Mouse (Mus musculus) gastrocnemius, postnatal 36 days (tissue): ENCODE data around the gene Rexo1. TPM values are rescaled to one million over a fixed set of nuclear protein-coding genes. Genes with fewer than 3 reads are reported as not detected.
A peak's percentile ranks its signal among the peaks of the same experiment; 100 is the strongest.

Experiments used
- DNase-seq, 2 experiments: peaks; one replicate each; pipeline ENCODE4 v3.0.0; 2022
- intact Hi-C: fragments of 180-260 bp; cut with DNase I; formaldehyde crosslinking; loops from one replicate; pipeline ENCODE4 v1.15.1; 2025
- microRNA-seq, 2 experiments: library from miRNA; unstranded; fragments of <30 nt; microRNA quantifications; one replicate each; pipeline ENCODE4 v1.2.0; 2021
- total RNA-seq, 2 experiments: library from RNA; stranded (reverse); gene quantifications; 2 replicates each; pipeline ENCODE4 v1.2.3; 2021

The Rexo1 gene
- total RNA-seq, 2 experiments from 2014 or later = 8.8 to 9.7 TPM

GRCm38 (mm10) chr10:80523299-80523698 lies 38.1 kb downstream of the Rexo1 start:
- intact Hi-C loops = no loop called here

GRCm38 (mm10) chr10:80519287-80519686 lies 42.1 kb downstream of the Rexo1 start:
- intact Hi-C loops = no loop called here
- DNase-seq = no peak

More at GRCm38 (mm10) chr10:80523299-80523698, 38.1 kb downstream of the Rexo1 start:
- no peak for DNase-seq

DNA sequence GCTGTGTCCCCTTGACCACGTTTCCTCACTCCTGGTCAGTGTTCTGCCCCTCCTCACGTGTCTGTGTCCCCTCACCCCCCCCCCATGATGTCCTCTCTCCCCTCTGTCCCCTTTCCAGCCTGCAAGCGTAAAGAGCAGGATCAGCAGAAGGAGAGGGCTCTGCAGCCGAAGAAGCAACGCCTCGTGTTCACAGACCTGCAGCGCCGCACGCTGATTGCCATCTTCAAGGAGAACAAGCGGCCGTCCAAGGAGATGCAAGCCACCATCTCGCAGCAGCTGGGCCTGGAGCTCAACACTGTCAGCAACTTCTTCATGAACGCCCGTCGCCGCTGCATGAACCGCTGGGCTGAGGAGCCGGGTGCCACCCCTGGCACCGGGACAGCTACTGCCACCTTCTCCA lies 47.6 kb downstream of the Rexo1 start:
- intact Hi-C loops = no loop called here
- DNase-seq = no peak

GRCm38 (mm10) chr10:80510273-80510660 lies 51.1 kb downstream of the Rexo1 start:
- intact Hi-C loops = no loop called here
- DNase-seq = no peak

DNA sequence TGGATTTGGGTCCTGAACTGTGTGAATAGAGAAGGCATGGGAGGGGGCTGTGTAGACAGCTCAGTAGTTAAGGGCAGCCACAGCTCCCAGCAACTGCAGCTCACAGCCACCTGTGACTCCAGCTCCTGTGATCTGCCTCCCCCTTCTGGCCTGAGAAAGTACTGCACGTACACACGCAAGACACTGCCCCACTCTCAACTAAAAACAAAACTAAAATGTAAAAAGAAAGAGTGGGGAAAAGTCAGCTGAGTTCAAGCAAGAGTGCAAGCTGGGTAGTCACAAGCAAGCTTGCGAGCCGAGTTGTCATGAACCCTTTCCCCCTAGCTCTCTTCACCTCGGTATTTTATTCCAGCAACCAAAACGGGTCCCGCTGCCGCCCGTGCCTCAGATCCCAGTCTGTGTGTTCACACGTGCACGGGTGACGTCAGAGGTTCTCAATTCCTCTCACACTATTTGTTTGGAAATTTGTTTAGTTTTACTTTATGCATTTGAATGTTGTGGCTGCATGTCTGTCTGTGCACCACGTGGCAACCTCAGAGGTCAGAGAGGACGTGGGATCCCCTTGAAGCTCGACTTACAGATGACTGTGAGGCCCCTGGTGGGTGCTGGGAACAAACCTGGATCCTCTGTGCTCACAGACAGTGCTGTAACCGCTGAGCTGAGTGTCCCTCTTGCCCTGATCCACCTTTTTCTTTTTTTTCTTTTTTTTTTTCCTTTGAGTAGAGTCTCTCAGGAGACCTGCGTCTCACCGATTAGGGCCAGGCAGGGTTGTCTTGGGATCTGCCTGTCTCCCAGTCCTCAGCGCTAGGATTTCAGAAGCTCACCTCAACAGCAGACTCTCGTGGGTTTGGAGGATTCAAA lies 51.7 kb downstream of the Rexo1 start:
- intact Hi-C loops = no loop called here
- DNase-seq = peak; percentile 69 to 71

DNA sequence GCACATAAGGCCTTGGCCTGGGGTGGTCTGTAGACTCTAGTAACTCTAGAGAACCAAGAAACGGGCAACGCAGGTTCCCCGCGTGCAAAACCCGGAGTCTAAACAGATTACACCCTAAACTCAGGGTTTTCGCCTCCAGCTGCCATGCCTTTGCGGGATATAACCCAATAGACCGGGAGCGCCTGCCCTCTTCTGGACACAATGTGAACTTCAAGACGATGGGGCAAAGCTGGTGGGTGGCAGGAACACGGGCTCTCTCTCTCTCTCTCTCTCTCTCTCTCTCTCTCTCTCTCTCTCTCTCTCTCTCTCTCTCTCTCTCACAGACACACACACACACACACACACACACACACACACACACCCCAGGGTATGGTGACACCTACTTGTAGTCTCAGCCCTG lies 55.1 kb downstream of the Rexo1 start:
- DNase-seq = peak; percentile 55 to 57
- intact Hi-C loops = no loop called here

DNA sequence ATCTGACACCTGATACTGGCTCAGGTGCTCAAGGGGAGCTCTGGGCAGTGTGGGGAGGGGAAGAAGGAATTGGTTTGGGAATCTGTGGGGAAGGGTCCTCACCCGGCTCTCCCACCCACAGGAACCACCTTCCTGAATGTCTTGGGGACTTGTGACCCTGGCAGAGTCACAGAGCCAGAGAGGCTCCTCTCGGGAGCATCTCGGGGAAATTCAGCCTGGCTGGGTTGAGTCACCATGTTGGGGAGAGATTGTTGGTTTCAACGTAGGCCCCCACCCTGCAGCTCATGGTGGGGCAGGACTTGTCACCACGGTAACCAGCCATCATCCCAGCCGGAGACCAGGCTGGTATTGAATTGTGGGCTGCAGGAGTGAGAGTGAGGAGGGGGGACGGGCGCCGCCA lies 56.6 kb downstream of the Rexo1 start:
- intact Hi-C loops = no loop called here
- no peak for DNase-seq

DNA sequence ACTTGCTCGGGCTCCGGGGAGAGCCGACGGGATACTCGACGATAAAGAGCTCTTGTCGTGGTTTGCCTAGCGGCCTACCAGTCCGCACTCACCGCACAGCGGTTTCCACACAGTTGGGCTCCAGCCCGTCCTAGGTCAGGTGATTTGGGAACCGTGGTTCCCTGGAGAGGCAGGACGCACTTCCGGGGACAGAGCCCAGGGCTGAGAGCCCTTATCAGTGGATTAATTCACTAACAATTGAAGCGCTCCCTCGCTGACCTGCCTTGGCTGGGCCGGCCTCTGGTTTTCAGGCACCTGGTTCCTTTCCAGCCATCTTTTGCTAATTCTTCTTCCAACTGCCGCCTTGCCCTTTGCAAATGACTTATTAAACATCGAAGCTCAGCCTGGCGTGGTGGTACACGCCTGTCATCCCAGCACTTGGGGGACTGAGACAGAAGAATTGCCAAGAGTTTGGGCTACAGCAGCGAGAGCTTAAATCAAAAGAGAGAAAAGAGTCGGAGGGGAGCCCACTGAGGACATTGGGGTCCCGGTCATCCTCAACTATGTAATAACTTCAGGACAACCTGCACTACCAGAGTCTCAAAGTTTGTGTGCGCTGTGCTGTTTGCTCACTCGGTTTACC lies 57.6 kb downstream of the Rexo1 start:
- DNase-seq = no peak
- intact Hi-C loops = no loop called here

DNA sequence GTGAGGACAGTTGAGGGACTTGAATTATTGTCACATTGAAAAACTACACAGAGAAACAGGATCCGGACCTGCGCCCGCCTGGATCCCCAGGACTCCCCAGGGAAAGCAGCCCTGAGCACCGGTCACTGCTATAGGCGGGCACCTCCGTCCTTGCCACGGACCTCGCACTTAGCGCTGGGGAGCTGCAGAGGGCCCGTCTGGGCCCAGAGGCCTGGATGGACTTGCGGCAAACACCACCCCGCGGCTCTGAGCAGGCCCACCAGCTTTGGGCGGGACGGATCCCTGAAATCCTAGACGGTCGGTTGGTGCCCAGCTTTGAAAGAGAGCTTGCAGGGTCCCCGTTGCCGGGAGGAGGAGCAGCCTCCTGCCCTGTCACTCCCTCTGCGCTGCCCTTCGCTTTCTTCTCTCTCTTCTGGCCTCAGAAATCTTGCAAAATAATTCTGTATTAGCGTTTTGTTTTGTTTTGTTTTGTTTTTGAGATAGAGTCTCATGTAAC lies 58.5 kb downstream of the Rexo1 start:
- DNase-seq = no peak
- intact Hi-C loops = no loop called here

DNA sequence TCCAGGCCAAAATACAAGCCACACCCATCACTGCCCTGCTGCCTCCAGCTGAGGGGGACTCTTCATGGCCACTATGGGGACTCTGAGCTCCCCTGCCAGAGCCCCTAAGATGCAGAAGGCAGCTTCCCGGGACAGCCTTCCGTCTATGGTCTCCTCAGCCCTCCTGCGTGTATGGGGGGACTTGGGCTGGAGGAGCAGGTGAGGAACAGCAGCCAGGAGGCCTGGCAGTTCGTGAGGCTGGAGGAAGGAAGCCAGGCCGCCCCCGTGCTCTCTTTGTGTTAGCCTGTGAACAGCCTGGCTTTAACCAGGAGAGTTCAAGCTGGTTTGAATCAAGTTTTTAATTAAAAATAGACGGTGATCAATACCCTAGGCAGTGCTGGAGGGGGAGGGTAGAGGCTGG lies 59.1 kb downstream of the Rexo1 start:
- intact Hi-C loops = no loop called here
- no peak for DNase-seq

DNA sequence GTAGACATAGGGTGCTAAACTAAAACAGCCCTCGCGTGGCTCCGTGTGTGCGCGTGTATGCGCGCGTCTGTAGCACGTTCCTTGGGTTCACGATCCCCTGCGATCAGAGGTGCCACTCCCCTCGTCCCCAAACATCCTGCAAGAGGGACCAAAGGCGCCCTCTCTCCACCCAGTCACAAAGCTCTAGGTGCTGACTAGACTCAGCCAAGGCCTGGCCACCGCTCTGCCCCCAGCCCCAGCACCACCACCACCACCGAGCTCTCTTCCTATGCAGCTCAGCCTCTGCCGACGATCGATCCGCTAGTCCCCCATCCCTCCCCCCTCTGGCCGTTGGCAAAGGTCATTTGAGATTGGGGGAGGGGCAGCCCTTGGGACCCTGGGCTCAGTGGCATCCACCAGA lies 64.9 kb downstream of the Rexo1 start:
- intact Hi-C loops = no loop called here
- DNase-seq = no peak

DNA sequence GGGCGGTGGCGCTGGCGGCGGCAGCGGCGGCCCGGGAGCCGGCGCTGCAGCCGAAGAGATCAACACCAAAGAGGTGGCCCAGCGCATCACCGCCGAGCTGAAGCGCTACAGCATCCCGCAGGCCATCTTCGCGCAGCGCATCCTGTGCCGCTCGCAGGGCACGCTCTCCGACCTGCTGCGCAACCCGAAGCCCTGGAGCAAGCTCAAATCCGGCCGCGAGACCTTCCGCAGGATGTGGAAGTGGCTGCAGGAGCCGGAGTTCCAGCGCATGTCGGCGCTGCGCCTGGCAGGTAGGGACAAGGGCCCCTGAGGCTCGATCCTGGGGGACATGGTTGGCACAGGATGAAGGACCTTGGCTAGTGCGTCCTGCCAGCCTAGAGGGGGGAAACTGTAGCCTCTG lies 65.5 kb downstream of the Rexo1 start:
- DNase-seq = no peak
- intact Hi-C loops = no loop called here

DNA sequence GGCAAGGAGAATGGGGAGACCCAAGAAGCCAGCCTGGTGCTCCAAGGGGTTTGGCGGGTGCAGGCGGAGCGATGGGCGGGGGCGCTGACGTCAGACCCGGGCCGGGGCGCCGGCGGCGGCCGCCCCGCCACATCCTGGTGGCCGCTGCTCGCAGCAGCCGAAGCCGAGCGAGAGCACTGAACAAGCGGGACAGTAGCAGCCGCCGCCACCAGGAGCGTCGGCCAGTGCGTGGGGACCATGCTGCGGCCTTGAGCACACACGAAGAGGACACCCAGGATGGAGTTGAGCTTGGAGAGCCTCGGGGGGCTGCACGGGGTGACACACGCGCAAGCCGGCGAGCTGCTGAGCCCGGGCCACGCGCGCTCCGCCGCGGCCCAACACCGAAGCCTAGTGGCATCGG lies 66.6 kb downstream of the Rexo1 start, which contains the start of gene Onecut3:
TSS of gene Onecut3 (plus strand) at position 104 of the 400 bp plus-strand sequence.
- DNase-seq = no peak
- intact Hi-C loops = no loop called here

Small RNAs within 50 kb of the gene (microRNA-seq; reads per million reads assigned to microRNA genes)
- gene Mir6912 = 0.74 to 1.1 reads per million in 2 experiments

Other genes with a start within 250 kb of the Rexo1 start
- gene 2310011J03Rik, start 241.0 kb downstream of the Rexo1 start, total RNA-seq = 1 to 10 TPM; 5.5 to 6.2 TPM
- gene Pcsk4, start 232.1 kb downstream of the Rexo1 start, total RNA-seq = 1 to 10 TPM; 1.1 to 2.0 TPM
- 1 to 10 TPM; 1.3 to 1.5 TPM for gene Reep6, start 231.6 kb downstream of the Rexo1 start, total RNA-seq
- gene Adamtsl5, start 213.1 kb downstream of the Rexo1 start, total RNA-seq = 10 to 100 TPM; 27.4 to 38.1 TPM
- under 1 TPM; 0.15 to 0.20 TPM for gene Plk5, start 205.1 kb downstream of the Rexo1 start, total RNA-seq
- gene Mex3d, start 173.9 kb downstream of the Rexo1 start, total RNA-seq = 1 to 10 TPM; 3.4 to 4.5 TPM
- gene Mbd3, start 162.0 kb downstream of the Rexo1 start, total RNA-seq = 10 to 100 TPM; 95.1 to 99.9 TPM
- gene Uqcr11, start 154.7 kb downstream of the Rexo1 start, total RNA-seq = 100 to 1,000 TPM; 825 to 866 TPM
- 10 to 100 TPM; 11.0 to 12.0 TPM for gene Tcf3, start 127.9 kb downstream of the Rexo1 start, total RNA-seq
- gene Onecut3, start 66.7 kb downstream of the Rexo1 start, total RNA-seq = not detected
- gene Atp8b3, start 22.4 kb downstream of the Rexo1 start, total RNA-seq = not detected
- 1 to 10 TPM; 1.5 TPM for gene Klf16, start 15.8 kb upstream of the Rexo1 start, total RNA-seq
- 10 to 100 TPM; 52.5 to 62.7 TPM for gene Abhd17a, start 28.8 kb upstream of the Rexo1 start, total RNA-seq
- gene Scamp4, start 41.3 kb upstream of the Rexo1 start, total RNA-seq = 10 to 100 TPM; 14.5 to 14.8 TPM
- under 1 TPM; 0.52 to 0.99 TPM for gene Adat3, start 41.3 kb upstream of the Rexo1 start, total RNA-seq
- gene Gm49322, start 44.5 kb upstream of the Rexo1 start, total RNA-seq = under 1 TPM; 0.25 to 0.26 TPM
- gene Csnk1g2, start 61.3 kb upstream of the Rexo1 start, total RNA-seq = 10 to 100 TPM; 84.0 to 90.0 TPM
- gene Btbd2, start 95.5 kb upstream of the Rexo1 start, total RNA-seq = 10 to 100 TPM; 32.1 to 33.5 TPM
- gene Mknk2, start 116.6 kb upstream of the Rexo1 start, total RNA-seq = 100 to 1,000 TPM; 216 to 227 TPM
- 1 to 10 TPM; 3.4 to 3.6 TPM for gene Mob3a, start 140.4 kb upstream of the Rexo1 start, total RNA-seq
- 1 to 10 TPM; 1.2 to 2.7 TPM for gene Izumo4, start 140.6 kb upstream of the Rexo1 start, total RNA-seq
- 10 to 100 TPM; 23.8 to 25.6 TPM for gene Ap3d1, start 180.7 kb upstream of the Rexo1 start, total RNA-seq
- gene Dot1l, start 193.6 kb upstream of the Rexo1 start, total RNA-seq = 10 to 100 TPM; 19.2 to 24.8 TPM
- gene Sf3a2, start 236.6 kb upstream of the Rexo1 start, total RNA-seq = 10 to 100 TPM; 23.1 to 29.4 TPM
- 10 to 100 TPM; 21.6 to 22.5 TPM for gene Plekhj1, start 237.1 kb upstream of the Rexo1 start, total RNA-seq
- gene Amh, start 243.7 kb upstream of the Rexo1 start, total RNA-seq = under 1 TPM; 0.25 to 0.41 TPM